Mouse (Mus musculus): Measurements from ENCODE around the gene Bmper. TPM values are rescaled to one million over a fixed set of nuclear protein-coding genes. Genes with fewer than 3 reads are reported as not detected.

The Bmper gene
- total RNA-seq, 2 experiments from 2014 or later: 3.2 to 3.3 TPM

DNA sequence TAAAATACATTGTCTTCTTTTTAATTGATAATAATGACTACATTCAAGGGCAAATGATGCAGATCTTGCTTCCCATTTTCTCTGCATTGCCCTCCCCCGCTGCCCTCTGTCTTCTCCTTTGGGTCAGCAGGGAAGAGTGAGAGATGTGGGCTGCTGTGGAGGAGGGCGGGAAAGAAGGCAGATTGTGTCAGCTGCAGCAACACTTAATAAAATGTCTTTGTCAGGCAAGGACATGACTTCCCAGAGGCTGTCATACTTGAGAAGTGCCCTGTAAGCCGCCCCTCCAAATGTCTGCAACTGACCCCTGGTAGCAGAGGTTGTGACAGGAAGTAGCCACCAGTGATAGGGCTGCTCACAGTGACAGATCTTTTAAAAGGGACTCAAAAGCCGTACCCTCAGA is 83.3 kb downstream of the Bmper start:
- DNase-seq: no peak

GRCm38 (mm10) chr9:23307835-23308234 is 85.0 kb downstream of the Bmper start:
- DNase-seq: no peak

GRCm38 (mm10) chr9:23310953-23311352 is 88.1 kb downstream of the Bmper start:
- no peak for DNase-seq

DNA sequence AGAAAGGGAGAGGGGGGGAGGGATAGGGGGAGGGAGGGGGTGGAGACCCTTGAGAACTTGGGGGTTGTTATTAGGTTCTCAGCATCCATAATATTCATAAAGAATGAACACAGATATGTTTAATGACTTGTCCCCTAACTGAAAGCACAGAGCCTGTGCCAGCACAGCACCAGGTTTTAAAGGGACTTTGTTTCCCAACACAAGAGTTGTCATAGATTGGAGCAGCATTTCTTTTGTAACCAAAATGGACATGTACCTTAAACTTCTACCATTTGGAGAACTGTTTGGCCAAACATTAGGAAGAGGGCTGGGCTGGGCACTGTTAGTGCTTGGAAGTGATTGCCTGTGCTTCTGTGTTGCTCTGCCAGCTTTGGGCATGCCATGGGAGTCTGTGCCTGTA is 89.1 kb downstream of the Bmper start:
- DNase-seq: no peak

GRCm38 (mm10) chr9:23312877-23313276 is 90.0 kb downstream of the Bmper start:
- DNase-seq: no peak

GRCm38 (mm10) chr9:23315631-23316330 is 92.9 kb downstream of the Bmper start:
- no peak for DNase-seq

DNA sequence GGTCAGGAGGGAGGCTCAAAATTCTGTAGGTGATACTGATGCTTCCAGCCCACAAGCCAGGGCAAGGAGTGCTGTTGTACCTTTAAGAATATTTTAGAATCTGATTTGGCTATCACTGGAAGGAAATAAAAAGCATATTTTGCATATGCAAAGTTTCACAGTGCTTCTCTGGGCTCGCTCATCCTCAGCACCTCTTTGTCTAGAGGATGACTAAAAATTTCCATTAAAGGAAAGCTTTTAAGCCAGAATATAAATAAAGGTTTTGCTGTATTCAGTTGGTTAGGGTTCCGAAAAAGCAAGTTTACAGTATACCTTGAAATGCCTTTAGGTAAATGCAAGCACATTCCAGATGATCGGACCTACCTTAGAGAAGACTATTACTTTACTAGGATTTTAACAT is 105.0 kb downstream of the Bmper start:
- no peak for DNase-seq

DNA sequence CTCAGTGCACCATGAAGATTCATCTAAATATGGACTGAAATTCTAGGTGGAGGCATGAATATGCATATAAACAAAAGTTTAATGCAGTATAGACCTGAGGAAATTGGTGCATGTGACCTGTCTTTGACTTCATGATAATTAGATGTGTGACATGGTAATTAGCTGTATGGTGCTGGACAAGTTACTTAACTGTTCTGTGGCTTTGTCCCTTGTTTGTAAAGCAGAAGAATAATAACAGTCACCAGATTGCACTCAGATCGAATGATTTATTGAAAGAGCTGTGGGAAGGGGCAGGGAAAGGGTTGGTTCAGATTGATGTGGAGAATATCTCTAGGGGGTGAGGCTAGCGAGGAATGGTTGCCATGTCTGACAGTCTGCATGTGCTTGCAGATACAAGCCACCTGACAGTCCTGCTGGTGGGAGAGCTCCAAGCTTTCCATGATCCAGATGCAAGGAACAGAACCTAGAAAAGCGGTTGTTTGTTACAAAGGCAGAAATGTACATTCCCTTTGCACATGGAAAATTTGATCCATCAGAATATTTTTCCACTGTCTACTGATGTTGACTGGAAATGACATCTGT is 110.3 kb downstream of the Bmper start:
- DNase-seq: no peak

DNA sequence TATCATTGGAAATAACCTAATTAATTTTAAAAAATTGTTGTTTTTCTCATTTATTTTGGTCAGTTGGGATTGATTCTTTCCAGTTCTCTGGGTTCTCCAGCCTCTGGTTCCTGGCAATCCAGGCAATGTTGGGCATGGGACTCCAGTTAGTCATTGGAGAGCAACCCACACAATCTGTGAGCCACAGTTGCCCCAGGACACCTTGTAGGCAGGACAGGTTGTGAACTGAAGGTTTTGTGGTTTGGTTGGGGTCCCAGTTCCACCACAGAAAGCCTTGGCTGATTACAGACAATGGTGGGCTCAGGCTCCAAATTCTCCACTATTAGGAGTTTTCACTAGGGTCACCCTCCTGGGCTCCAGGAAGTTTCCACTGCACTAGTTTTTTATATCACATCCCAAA is 117.7 kb downstream of the Bmper start:
- DNase-seq: no peak

GRCm38 (mm10) chr9:23341246-23341645 is 118.4 kb downstream of the Bmper start:
- DNase-seq: no peak

GRCm38 (mm10) chr9:23344353-23344752 is 121.5 kb downstream of the Bmper start:
- no peak for DNase-seq

- DNase-seq: peak; percentile 5
Observed at GRCm38 (mm10) chr9:23345093-23345844, 122.4 kb downstream of the Bmper start.

- DNase-seq: no peak
Observed at GRCm38 (mm10) chr9:23349603-23350002, 126.7 kb downstream of the Bmper start.

- DNase-seq: no peak
Observed at GRCm38 (mm10) chr9:23351400-23351799, 128.5 kb downstream of the Bmper start.

DNA sequence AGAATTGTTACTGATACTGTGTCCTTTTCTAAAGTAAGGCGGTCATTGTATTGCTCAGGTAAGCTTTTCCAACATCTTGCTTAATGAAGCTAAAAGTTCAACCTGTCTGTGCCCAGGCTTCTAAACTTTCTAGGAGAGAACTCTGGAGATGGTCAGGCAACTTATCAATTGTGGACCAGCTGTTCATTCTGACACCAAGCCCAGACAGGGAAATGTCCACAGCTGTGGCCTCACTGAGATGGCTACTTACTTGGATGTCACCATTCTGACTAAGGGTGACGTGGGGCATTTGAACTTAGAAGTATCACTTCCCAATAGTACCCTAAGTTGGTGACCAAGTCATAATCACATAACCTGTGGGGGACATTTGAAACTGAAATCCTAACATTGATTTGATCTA is 129.5 kb downstream of the Bmper start:
- peak; percentile 10 for DNase-seq

- peak; percentile 11 for DNase-seq
Observed at GRCm38 (mm10) chr9:23354201-23354820, 131.4 kb downstream of the Bmper start.

GRCm38 (mm10) chr9:23358108-23358507 is 135.2 kb downstream of the Bmper start:
- DNase-seq: no peak

GRCm38 (mm10) chr9:23363139-23363538 is 140.3 kb downstream of the Bmper start:
- no peak for DNase-seq

DNA sequence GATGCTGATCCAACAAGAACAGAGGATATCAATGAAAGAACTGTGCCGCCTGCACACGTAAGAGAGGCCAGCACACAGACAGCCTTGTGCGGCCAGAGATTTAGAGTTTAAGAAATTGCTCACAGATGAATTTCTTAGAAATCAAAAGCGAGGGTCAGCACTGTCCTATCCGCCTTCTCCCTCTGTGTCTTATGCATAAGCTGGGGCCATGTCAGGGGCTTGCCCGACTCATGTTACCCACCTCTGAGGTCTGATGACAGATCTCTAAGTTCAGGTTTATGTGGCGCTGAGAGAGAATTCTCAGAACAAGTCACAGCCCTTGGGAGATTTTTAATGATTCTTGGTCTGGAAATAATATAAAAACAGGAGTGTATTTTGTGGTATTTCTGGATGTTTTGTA is 140.7 kb downstream of the Bmper start:
- no peak for DNase-seq

DNA sequence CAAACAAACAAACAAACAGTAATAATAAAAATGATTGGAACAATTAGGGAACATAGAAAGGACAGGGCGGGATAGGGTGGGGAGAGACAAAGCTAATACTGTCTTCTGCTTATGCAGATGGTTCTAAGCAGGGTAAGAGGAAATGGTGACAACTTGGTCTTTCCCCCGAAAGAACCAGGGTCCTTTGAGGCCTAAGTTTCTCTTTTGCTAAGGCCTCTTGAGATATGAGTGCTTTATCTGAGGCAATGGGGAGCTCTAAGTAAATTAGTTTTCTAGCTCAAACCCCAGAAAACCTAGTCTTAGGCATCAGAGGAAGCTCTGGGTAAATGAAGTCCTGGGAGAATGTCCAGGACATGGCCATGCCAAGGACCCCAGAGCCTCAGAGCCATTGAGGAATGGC is 141.2 kb downstream of the Bmper start:
- DNase-seq: no peak

DNA sequence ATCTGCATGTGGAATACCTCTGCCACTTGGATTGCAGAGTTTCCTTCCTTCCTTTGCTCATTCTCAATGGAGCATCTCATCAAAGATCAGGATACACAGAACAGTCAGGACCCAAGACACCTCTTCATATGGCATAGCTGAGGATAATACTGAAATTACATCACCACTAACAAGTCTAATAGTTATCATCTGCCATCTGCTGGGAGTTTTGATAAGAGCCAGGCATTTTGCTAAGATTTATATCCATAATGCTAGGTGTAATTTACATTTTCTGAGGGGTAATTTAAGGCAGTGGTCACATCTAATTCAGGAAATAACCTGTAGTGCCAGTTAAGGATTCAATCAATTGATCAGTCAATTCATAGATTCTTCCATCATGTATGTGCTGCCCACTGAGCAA is 145.2 kb downstream of the Bmper start:
- DNase-seq: no peak

- no peak for DNase-seq
Observed at GRCm38 (mm10) chr9:23374789-23375460, 152.0 kb downstream of the Bmper start.
